Mouse (Mus musculus) kidney, postnatal 10 days (tissue): ENCODE measurements around the gene Tat.

ENCODE experiments used
- DNase-seq: peaks from one replicate; pipeline ENCODE4 v3.0.0; 2021; ENCODE audit warnings: mixed read lengths

Gene Tat

DNA sequence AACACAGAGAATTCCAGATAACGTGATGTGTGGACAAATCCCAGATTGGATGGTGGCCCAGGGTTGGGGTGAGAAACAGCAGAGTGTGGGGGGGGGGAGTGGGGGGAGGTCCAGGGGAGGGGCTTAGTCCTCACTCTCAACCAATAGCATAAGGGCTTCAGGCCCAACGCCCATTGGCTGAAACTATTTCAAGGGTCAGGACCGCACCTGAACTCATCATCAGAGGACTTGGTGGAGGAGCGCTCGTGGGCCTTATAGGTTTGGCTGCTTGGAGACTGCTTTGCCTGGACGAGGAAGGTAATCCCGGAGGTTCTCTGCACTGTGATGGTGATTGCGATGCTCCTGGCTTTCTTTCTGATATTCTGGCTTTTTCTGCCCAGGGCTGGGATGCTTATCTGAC, at the start of gene Tat:
Gene Tat, plus strand, starts transcription at position 214 of the 400 bp plus-strand sequence.
- DNase-seq, result no peak

DNA sequence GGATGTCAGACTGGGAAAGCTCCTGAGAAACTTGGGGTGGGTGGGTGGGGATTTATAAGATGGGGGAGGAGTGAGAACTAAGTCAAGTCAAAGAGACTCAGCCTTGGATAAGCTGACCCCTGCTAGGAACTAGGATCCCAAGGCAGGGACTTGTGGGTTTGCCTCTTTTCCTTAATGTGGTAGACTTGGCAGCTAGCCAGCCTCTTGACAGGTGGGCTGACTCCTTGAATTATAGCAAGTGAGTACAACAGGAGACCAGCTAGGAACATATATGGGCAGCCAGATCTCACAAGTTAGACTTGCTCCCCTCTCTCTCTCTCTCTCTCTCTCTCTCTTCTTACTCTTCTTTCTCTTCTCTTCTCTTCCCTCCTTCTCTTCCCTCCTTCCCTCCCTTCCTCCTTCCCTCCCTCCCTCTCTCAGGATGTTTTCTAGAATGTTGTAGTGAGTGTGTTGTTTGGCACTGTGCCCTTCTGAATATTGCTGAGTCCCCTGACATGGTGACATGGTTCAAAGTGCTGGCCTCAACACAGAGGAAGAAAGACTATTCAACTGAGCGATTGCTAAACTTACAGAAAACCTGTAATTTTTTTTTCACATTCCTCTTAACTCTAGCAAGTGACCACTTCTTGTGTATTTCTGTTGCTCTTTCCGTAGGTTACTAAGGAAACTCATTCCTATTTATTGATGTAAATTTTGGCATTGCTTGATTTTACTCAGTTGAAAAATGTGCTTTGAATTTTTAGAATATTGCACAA, 48.5 kb upstream of the Tat start:
- DNase-seq, result peak; percentile 56

DNA sequence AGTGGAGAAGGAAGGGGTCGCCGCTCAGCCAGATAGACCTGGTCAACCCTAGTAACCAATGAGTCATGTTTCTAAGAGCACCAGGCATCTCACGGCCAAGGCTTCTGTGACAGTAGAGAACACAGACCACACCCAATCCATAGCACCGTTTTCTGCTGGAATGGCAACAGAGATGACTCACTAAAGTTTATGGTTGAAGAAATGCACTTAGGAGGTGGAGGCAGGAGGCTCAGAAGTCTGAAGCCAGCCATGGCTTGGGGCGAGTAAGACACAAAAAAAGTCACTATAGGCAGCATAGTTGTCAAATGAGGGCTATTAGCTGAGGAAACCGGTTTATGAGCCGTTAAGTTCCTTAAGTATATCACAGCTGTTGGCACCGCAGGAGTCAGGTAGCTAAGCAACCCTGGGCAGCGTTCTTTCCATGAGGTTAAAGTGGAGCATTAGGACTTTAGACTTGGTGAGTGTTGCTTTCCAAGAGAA, 45.0 kb upstream of the Tat start:
- no peak for DNase-seq

DNA sequence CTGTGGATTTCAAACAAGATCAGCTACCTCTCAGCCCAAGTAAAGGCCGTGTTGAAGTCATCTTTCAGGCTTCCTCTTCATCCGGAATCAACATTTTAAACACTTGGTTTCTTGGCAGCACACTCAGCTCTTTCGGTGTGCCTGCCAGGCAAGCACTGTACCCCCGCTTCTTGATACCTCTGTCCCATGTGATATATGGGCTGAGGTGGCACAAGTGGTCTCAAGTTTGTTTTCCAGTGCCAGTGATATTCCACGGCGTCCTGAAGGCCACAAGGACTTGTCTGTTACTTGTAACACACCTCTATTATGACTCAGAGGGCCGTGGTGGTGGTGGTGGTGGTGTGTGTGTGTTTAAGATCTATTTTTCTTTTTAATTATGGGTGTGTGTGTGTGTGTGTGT, 44.5 kb upstream of the Tat start:
- DNase-seq, result no peak

DNA sequence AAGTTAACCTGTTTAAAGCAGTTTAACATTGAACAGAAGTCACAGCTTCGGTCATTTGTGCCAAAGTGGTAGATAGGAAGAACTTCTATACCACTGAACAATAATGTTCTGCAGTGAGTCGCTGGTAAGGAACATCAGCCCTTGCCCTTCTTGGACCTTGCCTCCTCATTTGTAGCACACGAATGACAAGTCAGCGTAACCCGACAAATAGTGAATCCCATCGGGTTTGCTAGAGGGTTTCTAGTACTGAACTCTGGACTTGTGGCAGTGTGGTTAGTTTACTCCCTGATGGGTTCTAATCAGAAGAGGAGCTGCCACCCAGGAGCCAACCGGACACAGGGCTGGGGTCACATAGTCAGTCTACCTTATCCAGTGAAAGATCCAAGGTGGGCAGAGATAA, 44.0 kb upstream of the Tat start:
- DNase-seq, result no peak

DNA sequence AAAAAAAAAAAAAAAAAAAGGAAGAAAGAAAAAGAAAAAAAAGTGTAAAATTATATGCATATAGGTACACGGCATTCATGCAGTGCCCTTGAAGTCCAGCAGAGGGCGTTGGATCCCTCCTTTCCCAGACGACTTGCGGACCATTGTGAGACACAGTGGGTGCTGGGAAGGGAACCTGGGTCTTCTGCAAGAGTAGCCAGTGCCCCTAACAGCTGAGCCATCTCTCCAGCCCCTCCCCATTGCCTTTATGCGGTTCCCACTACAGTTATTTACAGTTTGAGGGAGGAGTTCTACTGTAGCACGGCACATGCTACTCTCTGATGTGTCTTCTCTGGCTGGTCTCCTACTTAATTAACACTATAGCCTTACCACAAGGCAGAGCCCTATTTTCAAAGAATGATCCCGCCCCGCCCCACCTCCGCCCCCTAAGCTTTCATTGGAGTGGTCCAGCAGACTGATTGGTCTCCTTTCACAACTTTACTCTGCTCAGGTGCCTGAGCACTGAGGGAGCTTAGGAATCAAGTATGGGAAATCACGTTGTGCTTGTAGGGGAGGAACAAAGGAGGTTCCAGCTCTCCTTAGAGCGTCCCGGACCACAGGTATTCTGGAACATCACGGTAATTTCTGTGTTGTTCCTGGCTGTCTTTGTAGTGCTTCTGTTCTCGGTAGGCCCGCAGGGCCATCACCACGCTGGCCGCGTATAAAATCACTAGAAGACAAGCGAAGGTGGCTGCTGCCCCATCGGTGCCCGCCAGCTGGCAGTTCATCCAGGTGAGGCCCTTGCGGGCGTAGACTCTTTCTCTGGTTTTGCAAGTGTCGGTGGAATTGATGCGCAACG, 42.6 kb upstream of the Tat start:
- peak; percentile 54 for DNase-seq

DNA sequence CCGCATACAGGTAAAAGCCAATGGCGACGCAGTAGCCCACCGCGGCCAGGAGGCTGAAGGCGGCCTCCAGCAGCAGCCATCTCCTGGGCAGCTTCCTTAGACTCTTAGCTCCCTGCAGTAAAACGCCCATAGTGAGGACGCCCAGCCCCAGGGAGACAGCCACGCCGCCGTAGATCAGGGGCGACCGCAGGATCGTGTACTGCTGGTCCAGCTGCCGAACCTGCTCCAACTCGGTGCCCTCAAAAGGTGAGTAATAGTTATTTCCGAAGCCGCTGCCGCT, 42.0 kb upstream of the Tat start:
- no peak for DNase-seq

DNA sequence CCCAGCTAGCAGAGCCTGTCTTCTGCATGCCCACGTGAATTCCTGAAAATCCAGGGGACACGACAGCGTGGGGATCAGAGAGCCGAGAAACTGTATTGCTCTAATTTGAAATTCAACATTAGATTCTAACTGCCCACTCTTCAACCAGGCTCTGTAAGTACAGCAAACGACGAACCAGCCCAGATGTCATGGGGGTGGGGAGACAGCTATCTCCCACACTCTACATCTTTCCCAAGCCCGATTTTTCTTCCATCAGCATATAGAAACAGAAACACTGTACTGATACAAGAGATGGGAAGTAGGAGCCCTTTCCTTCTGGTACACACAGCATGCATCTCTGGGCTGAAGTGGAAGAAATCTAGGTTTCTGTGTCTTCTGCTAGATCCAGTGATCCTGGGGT, 38.1 kb upstream of the Tat start:
- no peak for DNase-seq

DNA sequence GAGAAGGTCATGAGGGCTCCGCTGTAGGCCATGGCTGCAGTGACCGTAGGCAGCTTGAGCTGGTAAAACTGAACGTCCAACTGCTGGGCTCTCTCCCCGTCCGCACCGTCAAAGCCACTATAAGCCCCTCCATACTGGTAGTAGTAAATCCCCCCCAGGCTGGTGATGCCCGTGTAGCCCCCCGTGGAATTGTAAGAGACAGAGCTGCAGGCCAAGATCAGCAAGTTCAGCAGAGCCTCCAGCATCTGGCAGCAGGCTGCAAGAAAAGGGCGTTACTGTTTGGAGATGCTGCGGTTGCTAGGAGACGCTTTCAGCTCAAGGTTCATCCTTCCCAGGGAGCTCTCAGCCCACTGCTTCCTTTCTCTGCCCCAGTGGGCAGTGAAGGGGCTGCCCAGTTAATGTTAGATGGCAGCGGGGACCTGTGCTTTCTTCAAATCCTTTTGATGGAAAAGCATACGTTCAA, 35.7 kb upstream of the Tat start:
- DNase-seq, result no peak

DNA sequence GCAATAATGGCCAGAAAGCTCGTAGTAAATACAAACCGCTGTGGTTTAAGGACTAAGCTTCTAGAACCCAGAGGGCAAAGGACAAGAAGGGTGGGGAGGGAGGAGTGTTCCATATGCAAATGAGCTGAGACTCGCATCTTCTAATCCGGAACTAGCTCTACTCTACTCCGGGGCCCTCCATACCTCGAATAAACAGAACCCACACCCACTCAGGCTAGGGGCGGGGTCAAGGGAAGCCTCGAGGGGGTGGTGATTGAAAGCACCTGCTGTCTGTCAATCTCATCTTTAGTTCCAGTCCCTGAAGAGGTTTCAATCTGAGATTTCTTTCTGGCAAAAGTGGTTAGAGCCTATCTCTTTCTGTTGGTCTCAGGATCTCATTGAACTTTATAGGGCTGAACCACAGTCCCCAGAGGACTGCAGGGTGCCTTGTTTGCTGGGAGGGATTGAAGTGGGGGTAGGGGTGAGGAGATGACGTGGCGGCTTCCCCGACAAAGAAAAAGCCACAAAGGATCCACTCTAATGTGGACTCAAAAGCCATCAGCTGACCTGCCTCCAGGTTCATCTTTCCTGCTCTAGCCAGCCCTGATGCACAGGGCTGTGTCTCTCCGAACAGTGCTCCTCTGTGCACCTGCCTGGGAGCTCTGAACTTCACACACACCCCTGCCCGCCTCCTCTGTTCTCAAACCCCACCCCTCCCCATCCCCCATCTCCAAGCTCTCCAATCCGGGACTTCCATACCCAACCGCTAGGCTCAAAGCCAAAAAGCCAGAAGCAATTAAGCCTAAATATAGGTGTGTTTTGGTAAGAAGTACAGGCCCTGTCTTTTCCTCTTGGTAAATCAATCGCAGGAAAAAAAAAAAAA, 32.8 kb upstream of the Tat start:
- DNase-seq, result peak; percentile 46

DNA sequence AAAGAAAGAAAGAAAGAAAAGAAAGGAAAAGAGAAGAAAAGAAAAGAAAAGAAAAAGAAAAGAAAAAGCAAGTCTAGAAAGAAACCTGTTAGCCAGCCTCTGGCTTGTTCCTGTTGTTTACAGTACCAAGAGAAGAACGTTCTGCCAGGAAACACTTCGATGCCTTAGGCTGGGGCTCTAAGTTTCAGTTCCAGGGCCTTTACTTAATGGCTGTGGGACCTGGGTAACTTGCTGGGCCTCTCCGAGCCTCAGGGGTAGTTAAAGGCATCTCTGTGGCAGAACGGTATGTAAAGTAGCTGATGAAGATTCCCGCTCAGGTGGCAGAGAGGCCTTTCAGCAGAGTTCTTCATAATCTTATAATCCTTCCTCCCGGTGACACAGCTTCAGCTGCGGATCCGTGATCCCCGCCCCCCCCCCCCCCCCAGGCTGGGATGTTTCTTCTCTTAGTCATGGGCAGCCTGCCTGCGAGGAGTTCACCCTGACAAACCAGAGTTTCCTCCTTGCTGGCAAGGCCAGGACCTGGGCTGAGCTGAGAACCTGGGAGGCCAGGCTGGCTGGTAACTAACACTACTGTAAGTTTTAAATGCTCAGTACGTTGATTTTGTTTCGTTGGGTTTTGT, 32.1 kb upstream of the Tat start:
- DNase-seq, result no peak

DNA sequence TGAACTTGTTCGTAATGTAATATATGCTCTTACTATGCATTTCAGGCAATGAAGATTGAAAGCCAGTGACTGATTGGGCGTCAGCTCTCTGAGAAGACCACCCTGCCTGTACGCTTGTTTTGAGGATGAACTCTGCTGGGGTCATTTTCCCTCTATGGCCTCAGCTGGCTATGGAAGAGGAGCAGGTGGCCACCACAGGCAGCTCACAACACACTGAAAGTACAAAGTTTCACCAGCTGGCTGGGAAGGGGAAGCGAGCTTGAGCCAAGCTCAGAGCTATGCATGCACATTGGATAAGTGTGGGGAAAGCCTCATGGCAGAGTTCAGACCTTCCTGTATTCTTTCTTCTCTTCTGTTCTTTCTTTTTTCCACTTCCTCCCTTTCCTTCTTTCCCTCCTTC, 31.1 kb upstream of the Tat start:
- no peak for DNase-seq

DNA sequence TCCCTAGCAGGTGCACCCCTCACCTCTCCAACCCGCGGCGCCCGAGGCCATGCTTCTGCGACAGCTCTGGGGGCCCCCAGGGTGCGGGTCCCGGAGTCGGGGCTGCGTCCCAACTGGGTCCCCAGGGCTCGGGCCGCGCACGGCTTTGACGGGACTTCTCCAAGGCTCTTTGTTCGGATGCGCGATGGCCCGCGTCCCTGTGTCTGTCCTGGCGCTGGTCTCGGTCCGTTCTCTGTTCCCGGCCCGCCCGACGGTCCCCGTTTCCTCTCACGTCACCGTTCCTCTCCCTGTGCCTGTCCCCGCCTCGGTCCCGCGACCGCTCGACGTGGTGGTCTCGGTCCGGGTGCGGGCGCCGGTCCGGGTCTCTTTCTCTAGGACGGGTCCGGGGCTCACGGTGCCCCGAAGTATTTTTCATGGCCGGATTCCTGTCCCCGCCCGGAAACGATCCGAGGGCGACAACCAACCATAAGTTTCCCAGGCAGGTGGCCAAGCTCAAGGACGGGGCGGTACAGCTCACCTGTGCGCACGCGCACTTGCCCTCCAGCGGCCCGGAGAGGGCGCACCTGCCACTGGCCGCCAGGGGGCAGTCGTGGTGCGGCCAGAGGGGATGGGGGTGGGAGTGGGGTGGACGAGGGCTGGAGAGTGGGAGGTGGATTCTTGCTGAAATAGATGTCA, 28.4 kb upstream of the Tat start, which contains the start of gene Marveld3:
Gene Marveld3, minus strand, starts transcription at position 511 of the 675 bp plus-strand sequence.
- peak; percentile 81 for DNase-seq

DNA sequence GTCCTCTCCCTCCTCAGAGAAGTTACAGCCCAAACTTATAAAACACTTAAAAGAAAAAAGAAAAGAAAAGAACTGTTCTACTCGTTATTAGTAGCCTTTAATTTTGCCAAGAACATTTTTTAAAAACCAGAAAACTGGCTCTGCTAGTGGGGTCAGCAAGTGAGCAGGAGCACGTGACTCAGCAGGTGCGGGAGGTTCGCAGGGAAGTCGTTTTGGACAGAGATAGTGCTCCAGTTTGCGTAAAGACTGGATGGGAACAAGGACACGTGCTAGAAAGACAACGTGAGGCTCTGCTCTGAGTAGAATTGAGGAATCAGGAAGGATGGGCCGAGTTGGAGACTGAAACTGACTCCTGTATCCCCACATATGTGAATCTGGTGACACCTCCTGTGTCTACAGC, 27.3 kb upstream of the Tat start:
- no peak for DNase-seq

DNA sequence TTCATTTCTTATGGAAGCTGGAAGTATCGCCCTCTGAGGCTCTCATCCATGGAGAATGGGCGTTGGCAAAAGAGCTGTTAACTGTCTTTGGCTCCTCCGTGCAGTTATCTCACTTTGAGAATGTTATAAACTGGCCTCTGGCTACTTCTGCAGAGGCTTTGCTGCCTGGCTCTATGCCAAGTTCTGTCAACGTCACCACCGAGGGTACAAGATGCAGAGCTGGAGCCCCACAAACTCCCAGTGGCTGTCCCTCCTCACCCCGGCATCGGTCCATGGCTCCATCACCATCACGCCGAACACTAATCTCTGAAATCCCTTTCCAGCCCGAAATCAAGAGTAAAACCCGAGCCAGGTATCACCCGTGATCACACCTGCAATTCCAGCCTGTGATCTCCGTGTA, 26.8 kb upstream of the Tat start:
- DNase-seq, result no peak

DNA sequence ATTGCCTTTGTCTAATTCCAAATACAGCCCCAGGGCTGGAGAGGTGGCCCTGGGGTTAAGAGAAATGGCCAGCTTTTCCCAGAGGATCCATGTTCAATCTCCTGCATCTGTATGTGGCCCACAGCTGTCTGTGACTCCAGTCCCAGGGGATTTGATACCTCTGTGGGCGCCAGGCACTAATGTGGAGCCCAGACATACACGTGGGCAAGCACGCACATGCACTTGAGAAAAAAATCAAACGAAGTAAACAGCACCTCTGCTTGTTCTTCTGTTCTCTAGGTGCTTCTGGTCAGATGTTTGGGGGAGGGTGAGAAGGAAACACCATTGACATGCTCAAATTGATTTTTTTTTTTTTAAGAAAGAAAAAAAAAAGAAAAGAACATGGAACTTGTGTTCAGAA, 26.1 kb upstream of the Tat start:
- no peak for DNase-seq

DNA sequence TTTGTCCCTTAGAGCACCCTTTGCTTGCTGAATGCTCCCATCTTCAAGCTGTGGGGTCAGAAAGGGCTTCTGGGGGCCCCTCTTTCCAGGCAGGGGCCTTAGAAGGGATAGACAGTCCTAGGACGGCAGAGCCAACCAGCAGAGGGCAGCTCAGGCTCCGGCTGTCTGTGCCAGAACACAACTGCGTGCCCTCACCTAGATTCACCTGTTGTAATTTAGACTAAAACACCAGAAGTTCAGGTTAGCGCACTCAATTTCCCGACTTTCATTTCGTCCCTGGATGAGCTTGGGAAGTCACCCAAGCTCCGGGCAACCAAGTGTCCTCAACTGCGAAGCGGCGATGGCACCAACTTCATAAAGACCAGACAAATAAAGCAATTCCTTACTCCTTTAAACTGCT, 21.4 kb upstream of the Tat start:
- DNase-seq, result no peak

DNA sequence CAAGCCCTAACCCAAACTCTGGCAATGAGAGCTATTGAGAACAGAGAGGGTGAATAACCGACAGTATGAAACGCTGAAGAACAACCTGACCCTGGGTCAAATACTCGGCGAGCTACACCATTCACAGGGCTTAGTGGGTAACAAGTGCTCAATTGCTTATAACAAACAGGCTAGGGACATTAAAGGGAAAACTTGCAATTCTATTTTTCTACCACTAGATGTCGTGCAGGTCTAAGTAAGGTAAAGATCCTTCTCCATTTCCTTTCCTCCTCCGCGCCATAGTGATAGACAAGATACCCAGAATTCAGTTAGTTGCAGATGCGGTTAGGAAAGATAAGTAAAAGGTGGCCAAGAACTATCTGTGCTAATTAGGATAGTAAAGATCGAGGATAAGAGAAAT, 19.9 kb upstream of the Tat start:
- DNase-seq, result no peak

DNA sequence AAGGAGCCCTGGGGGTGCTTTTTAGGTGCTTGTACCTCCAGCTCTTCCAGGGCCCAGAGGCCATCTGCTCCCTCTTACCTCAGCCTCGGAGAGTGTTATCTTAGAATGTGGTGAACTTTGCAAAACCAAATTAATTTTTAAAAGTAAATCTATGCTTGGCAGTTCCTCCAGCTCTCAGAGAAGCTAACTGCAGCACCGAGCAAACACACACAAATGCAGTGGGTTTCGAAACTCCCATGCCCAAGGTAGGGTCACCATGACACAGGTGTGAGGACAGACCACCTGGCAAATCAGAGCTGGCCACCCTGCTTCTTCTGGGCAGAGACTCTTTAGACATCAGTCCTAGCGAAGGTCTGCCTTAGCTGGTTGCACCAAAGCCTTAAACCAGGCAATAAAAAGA, 17.3 kb upstream of the Tat start:
- DNase-seq, result no peak

DNA sequence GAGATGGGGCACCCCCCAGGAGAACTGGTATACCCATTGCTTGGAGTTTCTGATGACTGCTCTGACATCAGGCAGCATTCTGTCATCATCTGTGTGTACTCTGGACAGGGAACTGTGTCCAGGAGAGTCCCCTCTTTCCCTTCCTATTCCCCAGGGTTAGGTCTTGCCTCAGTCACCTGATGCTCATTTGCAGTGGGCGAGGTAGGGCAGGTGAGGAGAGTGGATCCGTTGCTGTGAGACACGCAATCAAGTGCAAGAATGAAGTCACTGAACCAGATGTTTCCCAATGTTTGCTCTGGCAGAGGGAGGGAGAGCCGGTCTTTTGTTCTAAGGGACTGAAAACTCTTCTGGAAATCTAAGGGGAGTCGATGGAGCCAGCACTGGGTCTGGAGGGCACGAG, 10.9 kb upstream of the Tat start:
- no peak for DNase-seq

DNA sequence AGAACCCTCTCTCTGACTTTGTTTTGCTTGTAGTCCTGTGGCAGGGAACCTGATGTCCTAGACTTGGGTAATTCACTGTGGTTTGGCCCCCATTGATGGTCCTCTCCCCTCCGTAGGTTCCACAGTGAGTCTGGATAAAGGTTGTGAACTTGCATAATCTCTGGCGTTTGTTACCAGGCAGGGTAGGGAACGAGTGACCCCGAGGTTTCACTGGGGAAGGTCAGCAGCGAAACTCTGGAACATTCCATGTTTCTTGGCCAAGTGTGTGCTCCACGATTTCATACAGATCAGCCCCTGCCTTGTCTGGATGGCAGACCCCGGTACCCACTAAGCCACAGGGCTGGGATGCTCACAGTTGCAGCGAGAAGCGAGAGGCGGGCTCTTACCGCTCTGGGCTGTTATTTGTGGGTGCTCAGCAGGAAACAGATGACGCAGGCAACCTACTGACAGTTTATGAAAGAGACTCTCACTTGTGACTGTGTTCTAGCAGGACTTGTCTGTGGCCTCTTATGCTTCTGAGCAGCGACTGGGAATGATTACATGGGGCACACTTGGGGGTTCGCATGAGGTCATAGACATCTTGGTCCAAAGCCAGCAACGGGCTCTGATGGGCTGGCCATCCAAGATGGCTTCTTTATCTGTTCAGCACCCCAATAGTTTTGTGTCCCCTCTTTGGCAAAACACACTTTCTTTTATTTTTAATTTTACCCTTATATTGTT, 7.7 kb upstream of the Tat start:
- no peak for DNase-seq

DNA sequence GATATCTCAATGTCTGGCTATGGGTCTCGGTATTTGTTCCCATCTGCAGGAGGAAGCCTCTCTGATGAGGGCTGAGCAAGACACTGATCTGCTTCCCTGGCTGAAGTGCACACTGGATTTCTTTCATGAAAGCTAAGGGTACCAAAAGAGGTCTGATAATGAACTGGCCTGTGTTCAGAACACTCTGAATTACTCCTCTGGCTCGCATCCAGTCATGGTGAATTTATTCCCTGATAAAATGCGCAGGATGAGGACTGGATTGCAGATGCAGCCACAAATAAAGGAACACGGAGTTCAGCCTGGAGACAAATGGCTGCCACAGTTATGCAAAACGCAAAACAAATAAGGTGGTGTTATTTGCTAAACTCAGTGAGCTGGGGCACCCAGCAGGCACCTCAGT, 6.3 kb upstream of the Tat start:
- no peak for DNase-seq
